ENCODE assay signal across 15 mouse cellular contexts in the genomic region with DNA sequence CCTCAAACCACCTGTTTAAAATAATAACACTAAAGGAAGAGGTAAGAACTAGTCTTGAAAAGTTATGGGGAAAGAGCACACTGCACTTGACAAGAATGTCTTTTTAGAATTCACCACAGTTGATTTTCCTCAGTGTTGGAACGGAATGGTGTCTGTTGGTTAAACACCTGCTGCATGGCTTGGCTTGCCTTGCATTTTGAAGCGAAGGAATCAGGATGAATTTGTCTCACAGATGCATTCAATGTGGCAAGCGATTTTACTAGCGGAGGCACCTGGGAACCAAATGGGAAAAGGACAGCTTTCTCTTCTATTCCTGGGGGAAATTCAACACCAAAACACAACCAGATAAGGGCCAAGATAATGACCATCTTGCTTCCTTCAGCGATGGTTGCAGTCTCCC. TPM values are rescaled to one million over a fixed set of nuclear protein-coding genes. Genes with fewer than 3 reads are reported as not detected.
DNase-seq lines count a peak whose midpoint lies in the region; ATAC-seq lines count a peak whose summit lies in the region.
"Had no signal": no experiment of that assay in that cellular context is flagged by ENCODE, and none has a peak within 500 bp of the region (broad histone marks: within the 10 kb centered on the region; RNA-seq: fewer than 3 reads in every experiment).

No protein-coding gene starts in this region.

- H3K4me1 ChIP-seq in heart, embryonic 12.5 days (replicated peaks) = peaks cover 17% of the 10 kb centered on the region

- H3K27ac ChIP-seq in heart, embryonic 12.5 days (ENCODE audit: poor library complexity, severe bottlenecking) = peak overlapping the region; percentile 25; the same call in 1 of the 2 replicates
- H3K27ac ChIP-seq: limb, embryonic 15.5 days; neural tube, embryonic 12.5 days had no signal

- no peak overlapping the region for H3K9ac ChIP-seq in heart, embryonic 12.5 days
- H3K9ac ChIP-seq: limb, embryonic 15.5 days; neural tube, embryonic 12.5 days had no signal

- H3K9me3 ChIP-seq in heart, embryonic 12.5 days (replicated peaks) = peaks cover 6% of the 10 kb centered on the region; the same call in 1 of the 2 replicates
- H3K9me3 ChIP-seq: embryonic facial prominence, embryonic 10.5 days; G1E; limb, embryonic 15.5 days; neural tube, embryonic 12.5 days had no signal

- ATAC-seq in heart, embryonic 12.5 days (ENCODE audit: insufficient number of reproducible peaks, low FRiP score) = no peak
- no peak for ATAC-seq in granulocyte monocyte progenitor cell, adult 5-6 weeks (replicated peaks; ENCODE audit: poor library complexity, severe bottlenecking)
- ATAC-seq: forebrain, embryonic 16.5 days had no signal

- 43% methylated on average over 5 of the region's 5 CpGs for WGBS in heart, embryonic 12.5 days

- no peaks in the 10 kb centered on the region for H3K27me3 ChIP-seq in heart, embryonic 12.5 days (replicated peaks)
- H3K27me3 ChIP-seq: limb, embryonic 15.5 days; neural tube, embryonic 12.5 days had no signal

- H3K4me2 ChIP-seq in heart, embryonic 12.5 days = no peak overlapping the region
- H3K4me2 ChIP-seq: limb, embryonic 15.5 days; neural tube, embryonic 12.5 days had no signal

- H3K4me3 ChIP-seq in heart, embryonic 12.5 days = no peak overlapping the region
- H3K4me3 ChIP-seq: embryonic facial prominence, embryonic 10.5 days; erythroblast, embryonic 14.5 days; limb, embryonic 15.5 days; neural tube, embryonic 12.5 days had no signal

- H3K36me3 ChIP-seq in heart, embryonic 12.5 days = no peaks in the 10 kb centered on the region
- H3K36me3 ChIP-seq: embryonic facial prominence, embryonic 10.5 days; G1E; limb, embryonic 15.5 days; neural tube, embryonic 12.5 days had no signal

- no peak for DNase-seq in heart, adult 9 months (ENCODE audit: low spot score in 2 of 2)
- DNase-seq in layer of hippocampus, adult 9-11 months = peak; percentile 7
- no peak for DNase-seq in layer of hippocampus, adult 11-12 months (ENCODE audit: low spot score)
- DNase-seq in cerebellum, postnatal 14 days = peak; percentile 17 to 35
- no peak for DNase-seq in thymus, adult 18-20 months
- DNase-seq: gastrocnemius, postnatal 10 days; right cerebral cortex, postnatal 25 days had no signal

RNA-seq across cellular contexts. Expression of a gene that starts 52.9 kb away (rescaled TPM):
- 16.9 and 22.8 TPM in 2 replicates for polyA plus RNA-seq in heart, embryonic 12.5 days (2016; fragmentation: Nextera tagmentation; extraction: Ambion mirVana)
- total RNA-seq in granulocyte monocyte progenitor cell, adult 5-6 weeks (2014; fragmentation: Nextera tagmentation) = 78.0 and 98.0 TPM in 2 replicates
- 71.4 and 89.8 TPM in 2 replicates for total RNA-seq in granulocyte monocyte progenitor cell, adult 5-6 weeks (2017)

Comparison
In these comparisons a context has a peak if more than half of its experiments do, and no peak if none do; other contexts are left out.
1. DNase-seq: peak in layer of hippocampus, adult 9-11 months (single experiment) and cerebellum, postnatal 14 days (2 of 2); none in heart, adult 9 months (0 of 2), layer of hippocampus, adult 11-12 months (single experiment) and thymus, adult 18-20 months (0 of 2).